Mouse (Mus musculus) hindbrain, embryonic 10.5 days (tissue): Measurements from ENCODE around the gene Gtf3c5. TPM values are rescaled to one million over a fixed set of nuclear protein-coding genes. Genes with fewer than 3 reads are reported as not detected.

Experiments used
- DNase-seq: peaks from one replicate; pipeline ENCODE4 v3.0.0-alpha.2; 2017; ENCODE audit warnings: low spot score
- H3K27ac ChIP-seq: fragments of 300-500 bp; sonication (generic); 2 replicates; pipeline ENCODE4 v1.5.1; 2016; ENCODE audit warnings: mild to moderate bottlenecking, moderate library complexity
- H3K27me3 ChIP-seq: fragments of 300-500 bp; sonication (generic); 2 replicates; pipeline ENCODE4 v1.6.1; 2016; ENCODE audit warnings: mild to moderate bottlenecking; ENCODE audit not compliant: poor library complexity, insufficient read depth, severe bottlenecking
- H3K36me3 ChIP-seq: fragments of 300-500 bp; sonication (generic); 2 replicates; pipeline ENCODE4 v1.6.1; 2016; ENCODE audit warnings: mild to moderate bottlenecking, moderate library complexity
- H3K4me1 ChIP-seq: fragments of 300-500 bp; sonication (generic); replicated peaks from 2 replicates; pipeline ENCODE4 v1.6.1; 2016; ENCODE audit warnings: mild to moderate bottlenecking
- H3K4me3 ChIP-seq: fragments of 300-500 bp; sonication (generic); 2 replicates; pipeline ENCODE4 v1.5.1; 2016; ENCODE audit warnings: mild to moderate bottlenecking, moderate library complexity
- H3K9me3 ChIP-seq: fragments of 300-500 bp; sonication (generic); 2 replicates; pipeline ENCODE4 v1.6.1; 2016; ENCODE audit warnings: mild to moderate bottlenecking, moderate library complexity
- WGBS: fragments of 180-500 bp; shearing (Covaris S2); methylation state at CpG from one replicate; pipeline ENCODE4 v1.1.7; 2016; 5-methylcytosine and 5-hydroxymethylcytosine counted together
- polyA plus RNA-seq: library from polyadenylated mRNA; unstranded; fragments of >200 nt; fragmentation: Nextera tagmentation; extraction: Ambion mirVana; gene quantifications from 2 replicates; pipeline ENCODE4 v1.2.1, GENCODE M21; 2016

Gtf3c5 gene
- polyA plus RNA-seq, 1 experiment from 2014 or later: 61.0 TPM

DNA sequence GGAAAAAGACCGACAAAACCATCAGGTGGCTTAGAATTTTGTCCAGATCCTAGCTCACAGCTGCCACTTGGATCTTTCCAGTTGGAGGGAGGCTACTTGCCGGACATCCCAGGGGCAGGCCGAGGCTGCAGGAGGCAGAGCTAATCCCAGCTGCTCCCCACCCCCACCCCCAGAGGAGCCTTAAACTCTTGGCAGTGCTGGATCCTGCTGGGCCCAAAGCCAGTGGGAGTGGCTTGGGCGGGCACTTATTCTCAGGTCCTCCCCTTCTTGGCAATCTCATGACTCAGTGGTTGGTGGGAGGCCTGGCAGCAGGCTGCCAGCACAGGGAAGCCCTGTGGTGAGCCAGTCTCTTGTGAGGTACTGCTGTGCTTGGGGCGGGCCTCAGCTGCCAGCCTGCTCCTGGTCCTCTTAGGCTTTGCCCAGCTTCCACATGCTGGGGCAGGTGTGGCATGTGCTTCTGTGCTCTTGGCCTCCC is 59.9 kb downstream of the Gtf3c5 start:
- Histone ChIP-seq H3K27ac (peak overlapping the region; percentile 65), H3K4me1 (peaks cover 83% of the 10 kb centered on the region), H3K9me3 (no peaks in the 10 kb centered on the region), H3K36me3 (peaks cover 5% of the 10 kb centered on the region; the same call in 1 of the 2 replicates), H3K4me3 (no peak overlapping the region), H3K27me3 (no peaks in the 10 kb centered on the region)
- WGBS: 21% methylated on average over 5 of the region's 5 CpGs
- DNase-seq: no peak

DNA sequence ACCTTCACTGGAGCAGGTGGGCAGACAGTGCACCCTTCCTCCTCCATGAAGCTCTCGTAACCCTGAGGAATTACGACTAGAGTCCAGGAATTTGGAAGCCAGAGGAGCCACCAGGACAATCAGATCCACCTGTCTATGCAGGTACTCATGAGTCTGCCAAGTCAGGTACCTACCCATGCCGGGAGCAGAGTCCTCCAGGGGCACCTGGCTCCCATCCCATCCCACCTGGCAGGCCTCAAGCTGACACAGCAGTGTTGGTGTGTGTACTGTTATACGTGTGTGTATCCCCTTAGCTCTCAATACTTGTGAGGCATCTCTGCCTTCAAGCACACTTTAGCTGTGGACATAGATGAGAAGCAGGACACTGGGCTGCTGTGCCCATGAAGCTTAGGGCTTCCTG is 61.4 kb downstream of the Gtf3c5 start:
- no peaks in the 10 kb centered on the region for H3K9me3 ChIP-seq
- DNase-seq: no peak
- WGBS: 87% methylated on average over 4 of the region's 4 CpGs
- H3K36me3 ChIP-seq: peaks cover 12% of the 10 kb centered on the region; the same call in 1 of the 2 replicates
- H3K4me1 ChIP-seq: peaks cover 83% of the 10 kb centered on the region
- H3K27ac ChIP-seq: no peak overlapping the region
- H3K27me3 ChIP-seq: no peaks in the 10 kb centered on the region
- H3K4me3 ChIP-seq: no peak overlapping the region

DNA sequence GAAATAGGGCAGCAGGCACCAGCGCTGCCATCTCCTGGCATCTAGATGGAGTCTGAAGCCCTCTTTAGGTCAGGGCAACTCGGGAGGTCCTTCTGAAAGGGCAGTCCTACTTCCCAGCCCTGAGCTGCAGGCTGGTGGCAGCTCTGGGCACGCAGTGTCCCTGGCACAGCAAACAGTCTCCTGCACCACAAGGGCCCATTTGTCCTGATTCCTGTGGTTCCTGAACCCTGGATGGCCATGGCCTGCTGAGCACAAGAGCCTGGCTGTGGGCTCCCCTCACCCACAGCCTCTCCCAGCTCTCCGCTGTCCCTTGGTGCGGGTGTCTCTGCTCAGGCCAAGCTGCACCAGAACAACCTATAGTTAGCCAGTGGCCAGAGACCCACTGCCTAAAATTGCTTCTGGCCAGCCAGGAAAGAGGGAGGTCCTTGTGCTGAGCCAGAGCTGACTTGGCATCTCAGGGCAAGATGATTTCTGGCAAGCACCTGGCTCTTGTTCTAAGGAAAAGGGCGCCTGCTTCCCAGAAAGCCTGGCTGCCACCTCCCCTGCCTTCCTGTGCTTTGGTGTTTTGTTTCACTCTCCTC is 61.9 kb downstream of the Gtf3c5 start:
- Histone ChIP-seq H3K4me1 (peaks cover 83% of the 10 kb centered on the region), H3K9me3 (no peaks in the 10 kb centered on the region), H3K4me3 (no peak overlapping the region), H3K27me3 (no peaks in the 10 kb centered on the region), H3K36me3 (peaks cover 14% of the 10 kb centered on the region; the same call in 1 of the 2 replicates), H3K27ac (no peak overlapping the region)
- DNase-seq: no peak
- 77% methylated on average over 6 of the region's 6 CpGs for WGBS

DNA sequence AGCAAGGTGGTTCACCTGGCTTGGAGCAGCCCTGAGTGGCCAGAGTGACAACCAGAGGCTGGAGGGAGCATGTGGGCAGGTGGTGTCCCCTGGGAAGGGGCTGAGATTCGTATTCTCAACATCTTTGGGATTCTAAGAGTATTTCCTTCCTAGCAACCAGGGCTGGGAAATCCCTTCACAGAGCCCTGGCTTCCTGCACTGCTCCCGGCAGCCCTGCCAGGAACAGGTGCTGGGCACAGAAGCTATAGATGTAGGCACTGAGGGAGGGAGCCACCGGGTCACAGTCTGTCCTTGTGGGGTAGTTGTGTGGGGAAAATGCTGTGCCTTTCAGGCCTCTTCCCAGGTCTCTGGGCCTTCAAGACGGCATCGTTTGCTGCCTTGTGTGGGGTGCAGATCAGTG is 63.0 kb downstream of the Gtf3c5 start:
- WGBS: 77% methylated on average over 5 of the region's 5 CpGs
- H3K4me3 ChIP-seq: no peak overlapping the region
- 0 out of 2 replicates have a peak overlapping the region, but pooled peaks have one; percentile 18 for H3K27ac ChIP-seq
- no peaks in the 10 kb centered on the region for H3K27me3 ChIP-seq
- no peak for DNase-seq
- peaks cover 24% of the 10 kb centered on the region for H3K36me3 ChIP-seq
- H3K9me3 ChIP-seq: no peaks in the 10 kb centered on the region
- H3K4me1 ChIP-seq: peaks cover 79% of the 10 kb centered on the region

DNA sequence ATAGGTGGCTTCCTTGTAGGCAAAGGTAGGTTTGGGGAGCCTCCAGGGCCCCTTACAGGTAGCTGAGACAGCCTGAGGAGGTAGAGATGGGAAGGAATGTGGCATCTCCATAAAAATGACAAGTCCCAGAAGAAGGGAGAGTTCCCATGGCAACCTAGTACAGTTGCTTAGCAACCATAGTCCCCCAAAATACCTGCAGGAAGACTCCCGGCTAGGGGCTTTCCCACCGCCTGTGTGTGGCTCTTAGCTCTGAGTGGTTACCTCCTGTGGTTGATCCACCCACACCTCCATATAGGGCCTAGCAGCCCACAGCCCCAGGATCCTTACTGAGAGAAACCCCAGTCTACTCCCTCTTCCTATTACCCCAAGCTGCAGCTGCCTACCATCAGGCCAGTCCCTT is 65.3 kb downstream of the Gtf3c5 start:
- H3K4me1 ChIP-seq: peaks cover 79% of the 10 kb centered on the region
- WGBS: 53% methylated on average over 2 of the region's 2 CpGs
- peaks cover 29% of the 10 kb centered on the region for H3K36me3 ChIP-seq
- H3K9me3 ChIP-seq: no peaks in the 10 kb centered on the region
- H3K4me3 ChIP-seq: no peak overlapping the region
- no peak overlapping the region for H3K27ac ChIP-seq
- H3K27me3 ChIP-seq: no peaks in the 10 kb centered on the region
- DNase-seq: no peak

DNA sequence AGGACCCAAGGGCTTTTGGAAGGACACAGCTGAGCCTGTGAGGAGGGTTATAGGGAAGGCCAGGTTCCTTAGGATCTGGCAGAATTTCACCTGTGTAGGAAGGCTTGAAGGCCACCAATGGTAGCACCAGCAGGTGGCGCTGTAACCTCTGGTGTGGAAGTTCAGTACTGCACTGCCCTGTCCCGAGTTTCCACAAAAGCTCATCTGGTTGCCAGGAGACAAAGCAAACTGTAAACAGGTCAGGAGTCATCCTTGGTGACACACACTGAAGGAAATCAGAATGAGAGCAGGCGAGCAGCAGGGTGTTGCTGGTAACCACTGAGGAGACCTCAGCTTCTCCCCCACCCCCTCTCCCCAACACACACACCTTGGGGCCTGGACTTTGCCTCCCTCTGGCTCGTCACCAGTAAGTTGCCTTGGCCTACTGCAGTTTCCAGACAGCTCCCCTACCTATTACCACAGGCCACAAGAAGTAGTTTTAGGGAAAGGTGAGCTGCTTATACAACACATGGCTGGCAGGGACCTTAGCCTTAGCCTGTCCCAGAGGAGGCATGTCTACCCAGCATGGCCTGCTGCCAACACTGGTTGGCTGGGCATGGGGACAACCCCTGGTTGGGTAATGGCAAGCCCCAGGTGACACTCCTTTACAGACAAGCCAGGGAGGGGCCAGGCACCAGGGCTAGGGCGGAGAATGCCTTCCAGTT is 66.2 kb downstream of the Gtf3c5 start:
- Histone ChIP-seq H3K27ac (0 out of 2 replicates have a peak overlapping the region, but pooled peaks have one; percentile 4), H3K4me1 (peaks cover 84% of the 10 kb centered on the region), H3K4me3 (no peak overlapping the region), H3K9me3 (no peaks in the 10 kb centered on the region), H3K36me3 (peaks cover 29% of the 10 kb centered on the region), H3K27me3 (no peaks in the 10 kb centered on the region)
- peak; percentile 74 for DNase-seq
- 36% methylated on average over 5 of the region's 5 CpGs for WGBS

Other genes starting within 250 kb of the Gtf3c5 start
- 4.3 and 5.2 TPM in 2 replicates for gene Ppp1r26, start 137.0 kb downstream of the Gtf3c5 start, polyA plus RNA-seq
- gene 1700007K13Rik, start 117.4 kb downstream of the Gtf3c5 start, polyA plus RNA-seq: 2.3 and 3.6 TPM in 2 replicates
- 61.7 and 63.1 TPM in 2 replicates for gene Mrps2, start 115.7 kb downstream of the Gtf3c5 start, polyA plus RNA-seq
- gene Gbgt1, start 86.9 kb downstream of the Gtf3c5 start, polyA plus RNA-seq: 0.14 TPM in 1 of 2 replicates, not detected in the other
- 0.70 TPM in 1 of 2 replicates, not detected in the other for gene Gm10134, start 77.7 kb downstream of the Gtf3c5 start, polyA plus RNA-seq
- 48.5 and 67.5 TPM in 2 replicates for gene Ralgds, start 70.6 kb downstream of the Gtf3c5 start, polyA plus RNA-seq
- not detected in 2 replicates for gene Cel, start 20.3 kb downstream of the Gtf3c5 start, polyA plus RNA-seq
- gene Gfi1b, start 38.2 kb upstream of the Gtf3c5 start, polyA plus RNA-seq: 3.4 and 4.7 TPM in 2 replicates
- gene Tsc1, start 57.5 kb upstream of the Gtf3c5 start, polyA plus RNA-seq: 21.8 and 23.8 TPM in 2 replicates
- gene Spaca9, start 116.0 kb upstream of the Gtf3c5 start, polyA plus RNA-seq: 4.4 TPM in 2 replicates
- 0.73 and 1.7 TPM in 2 replicates for gene Ak8, start 116.4 kb upstream of the Gtf3c5 start, polyA plus RNA-seq